Mouse (Mus musculus) G1E (cell line): ENCODE measurements at regions not wholly inside any gene's neighbourhood (a gene's known extent, or its start where the extent isn't known, plus 50 kb on each side); places are given as distances from the start of the nearest gene placed in this dataset.

ENCODE experiments used
- ATAC-seq: 2 replicates; pipeline ENCODE4 v1.8.0; 2016; ENCODE audit warnings: mild to moderate bottlenecking; ENCODE audit not compliant: insufficient number of reproducible peaks, poor library complexity, low FRiP score, severe bottlenecking; ENCODE audit errors: extremely low read depth
- DNase-seq: peaks from one replicate; pipeline ENCODE4 v3.0.0; 2012; ENCODE audit warnings: low spot score
- H3K27me3 ChIP-seq: 2 replicates; pipeline ENCODE4 v1.6.1; 2012; ENCODE audit warnings: mild to moderate bottlenecking, low read length, inconsistent platforms; ENCODE audit not compliant: insufficient read depth
- H3K36me3 ChIP-seq: replicated peaks from 2 replicates; pipeline ENCODE3; 2012; ENCODE audit warnings: mild to moderate bottlenecking, inconsistent platforms
- H3K4me1 ChIP-seq: 2 replicates; pipeline ENCODE4 v1.6.1; 2012; ENCODE audit warnings: low read depth, low read length, inconsistent platforms, mixed read lengths; ENCODE audit not compliant: insufficient read depth
- H3K4me3 ChIP-seq: 2 replicates; pipeline ENCODE4 v1.5.1; 2012; ENCODE audit warnings: low read depth, mild to moderate bottlenecking, inconsistent platforms, low read length, moderate library complexity, mixed read lengths
- H3K9me3 ChIP-seq: replicated peaks from 2 replicates; pipeline ENCODE4 v1.6.1; 2012; ENCODE audit warnings: inconsistent platforms
- CTCF ChIP-seq: IDR thresholded peaks from 2 replicates; pipeline ENCODE4 v1.5.1; 2012; ENCODE audit warnings: low read depth, low read length, inconsistent platforms, mixed read lengths
- GATA1 ChIP-seq: IDR thresholded peaks from 2 replicates; pipeline ENCODE4 v1.6.1; 2012; ENCODE audit warnings: borderline replicate concordance, low read length, inconsistent platforms, mixed read lengths
- GATA2 ChIP-seq: IDR thresholded peaks from 2 replicates; pipeline ENCODE4 v1.6.1; 2012; ENCODE audit warnings: low read depth, low read length, inconsistent platforms, borderline replicate concordance
- POLR2AphosphoS5 ChIP-seq: IDR thresholded peaks from 2 replicates; pipeline ENCODE4 v1.6.1; 2012; ENCODE audit warnings: low read depth, low read length, inconsistent platforms; ENCODE audit not compliant: insufficient replicate concordance
- TAL1 ChIP-seq: conservative IDR thresholded peaks from 2 replicates; pipeline ENCODE4 v1.6.1; 2012; ENCODE audit warnings: low read depth, low read length, inconsistent platforms, mixed read lengths

- Histone ChIP-seq H3K4me1 (no peaks in the 10 kb centered on the region), H3K27me3 (peaks cover 6% of the 10 kb centered on the region; the same call in 1 of the 2 replicates), H3K4me3 (no peak overlapping the region), H3K36me3 (no peaks in the 10 kb centered on the region), H3K9me3 (no peaks in the 10 kb centered on the region)
- TF ChIP-seq CTCF (no peak), GATA1 (no peak), POLR2AphosphoS5 (no peak), TAL1 (no peak), GATA2 (no peak)
- DNase-seq = no peak
- no peak for ATAC-seq
These were observed 217.7 kb downstream of the Srbd1 start for GRCm38 (mm10) chr17:85927261-85927660.

- H3K4me3 ChIP-seq = no peak overlapping the region
- DNase-seq (no peak), ATAC-seq (no peak)
- H3K27me3 ChIP-seq = peaks cover 6% of the 10 kb centered on the region; the same call in 1 of the 2 replicates
- no peak for TF ChIP-seq GATA1
- no peak for TF ChIP-seq POLR2AphosphoS5
- no peaks in the 10 kb centered on the region for H3K36me3 ChIP-seq
- H3K4me1 ChIP-seq = no peaks in the 10 kb centered on the region
- H3K9me3 ChIP-seq = no peaks in the 10 kb centered on the region
These were observed 218.9 kb downstream of the Srbd1 start for GRCm38 (mm10) chr17:85926044-85926443.

- Histone ChIP-seq H3K4me3 (no peak overlapping the region), H3K36me3 (no peaks in the 10 kb centered on the region), H3K9me3 (no peaks in the 10 kb centered on the region), H3K27me3 (peaks cover 8% of the 10 kb centered on the region; the same call in 1 of the 2 replicates), H3K4me1 (no peaks in the 10 kb centered on the region)
- TF ChIP-seq GATA2 (no peak), GATA1 (no peak), CTCF (no peak), TAL1 (no peak), POLR2AphosphoS5 (no peak)
- DNase-seq (no peak), ATAC-seq (no peak)
These were observed 223.7 kb downstream of the Srbd1 start for GRCm38 (mm10) chr17:85921219-85921673.

- ATAC-seq (no peak), DNase-seq (no peak)
- no peaks in the 10 kb centered on the region for H3K36me3 ChIP-seq
- no peaks in the 10 kb centered on the region for H3K9me3 ChIP-seq
- peaks cover 8% of the 10 kb centered on the region; the same call in 1 of the 2 replicates for H3K27me3 ChIP-seq
- H3K4me1 ChIP-seq = no peaks in the 10 kb centered on the region
- no peak overlapping the region for H3K4me3 ChIP-seq
- TF ChIP-seq CTCF (no peak), TAL1 (no peak), GATA1 (no peak), GATA2 (no peak), POLR2AphosphoS5 (no peak)
These were observed 225.1 kb downstream of the Srbd1 start for GRCm38 (mm10) chr17:85919868-85920267.

DNA sequence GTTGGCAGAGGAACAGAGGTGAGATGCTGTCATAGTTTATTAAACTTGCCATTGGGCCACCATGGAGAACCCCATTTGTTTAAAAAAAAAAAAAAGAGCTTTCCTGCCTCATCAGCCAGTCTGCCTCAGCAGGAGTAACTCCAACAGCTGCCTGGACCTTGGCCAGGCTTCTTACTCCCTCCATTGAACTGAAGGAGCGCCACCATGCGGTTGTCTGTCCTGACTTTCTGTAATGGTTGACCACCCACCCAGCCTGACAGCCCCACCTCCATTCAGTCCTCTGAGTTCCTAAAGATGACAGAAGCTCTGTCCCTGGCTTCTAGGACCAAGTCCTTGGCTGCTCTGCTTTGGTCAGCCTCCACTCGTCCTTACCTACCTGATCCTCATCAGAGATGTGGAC is 227.8 kb upstream of the Six2 start:
- H3K36me3 ChIP-seq = no peaks in the 10 kb centered on the region
- no peak for ATAC-seq
- no peak for TF ChIP-seq POLR2AphosphoS5
- TF ChIP-seq GATA2 = no peak
- no peak for TF ChIP-seq GATA1
- TF ChIP-seq TAL1 = no peak
- no peak for TF ChIP-seq CTCF
- DNase-seq = no peak
- H3K4me1 ChIP-seq = no peaks in the 10 kb centered on the region
- H3K27me3 ChIP-seq = peaks cover 2% of the 10 kb centered on the region; the same call in 1 of the 2 replicates
- no peak overlapping the region for H3K4me3 ChIP-seq
- H3K9me3 ChIP-seq = no peaks in the 10 kb centered on the region

GRCm38 (mm10) chr17:85914062-85914461 is 226.0 kb upstream of the Six2 start:
- no peaks in the 10 kb centered on the region for H3K36me3 ChIP-seq
- ATAC-seq (no peak), DNase-seq (no peak)
- H3K4me1 ChIP-seq = no peaks in the 10 kb centered on the region
- TF ChIP-seq TAL1 = no peak
- TF ChIP-seq CTCF = no peak
- TF ChIP-seq POLR2AphosphoS5 = no peak
- TF ChIP-seq GATA2 = no peak
- TF ChIP-seq GATA1 = no peak
- H3K4me3 ChIP-seq = no peak overlapping the region
- no peaks in the 10 kb centered on the region for H3K9me3 ChIP-seq
- no peaks in the 10 kb centered on the region; the same call in 1 of the 2 replicates for H3K27me3 ChIP-seq

DNA sequence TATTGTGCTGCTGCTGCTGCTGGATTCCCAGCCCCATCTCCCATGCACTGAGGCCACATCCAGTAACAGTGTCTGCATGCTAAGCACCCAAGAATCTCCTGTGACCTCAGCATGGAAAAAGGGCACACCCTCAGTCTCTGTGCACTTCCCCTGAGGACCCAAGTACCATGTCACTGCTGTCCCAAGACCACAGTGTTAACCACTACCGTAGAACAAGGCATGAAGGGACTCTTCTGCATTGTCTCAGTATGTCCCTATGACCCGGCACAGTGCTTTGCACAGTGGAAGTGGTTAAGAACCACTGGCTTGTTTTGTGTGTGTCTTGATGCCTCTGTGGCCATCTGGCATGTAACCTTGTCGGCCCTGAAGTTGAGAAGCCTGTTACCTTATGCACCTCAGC is 220.6 kb upstream of the Six2 start:
- no peaks in the 10 kb centered on the region; the same call in 1 of the 2 replicates for H3K27me3 ChIP-seq
- no peaks in the 10 kb centered on the region for H3K36me3 ChIP-seq
- no peaks in the 10 kb centered on the region for H3K9me3 ChIP-seq
- H3K4me3 ChIP-seq = no peak overlapping the region
- DNase-seq (no peak), ATAC-seq (no peak)
- H3K4me1 ChIP-seq = no peaks in the 10 kb centered on the region
- TF ChIP-seq GATA1 (no peak), POLR2AphosphoS5 (no peak), CTCF (no peak), TAL1 (no peak), GATA2 (no peak)
